Mouse (Mus musculus) midbrain, postnatal 0 days (tissue): ENCODE measurements at regions not wholly inside any gene's neighbourhood (a gene's known extent, or its start where the extent isn't known, plus 50 kb on each side); places are given as distances from the start of the nearest gene placed in this dataset.

ENCODE experiments used
- ATAC-seq: fragments of 200-750 bp; cut with Nextera tagmentation; 2 replicates; pipeline ENCODE4 v1.8.0; 2017; ENCODE audit warnings: moderate number of reproducible peaks, mild to moderate bottlenecking, moderate TSS enrichment, moderate library complexity; ENCODE audit not compliant: low FRiP score
- DNase-seq: peaks from one replicate; pipeline ENCODE4 v3.0.0-alpha.2; 2015; ENCODE audit warnings: low spot score
- H3K27ac ChIP-seq: fragments of 300-500 bp; sonication (generic); 2 replicates; pipeline ENCODE4 v1.5.1; 2014; ENCODE audit warnings: low read depth, mild to moderate bottlenecking, low read length, mixed read lengths
- H3K27me3 ChIP-seq: fragments of 300-500 bp; sonication (generic); 2 replicates; pipeline ENCODE4 v1.6.1; 2014; ENCODE audit warnings: low read length, control low read depth, mixed read lengths; ENCODE audit not compliant: insufficient read depth
- H3K36me3 ChIP-seq: fragments of 300-500 bp; sonication (generic); 2 replicates; pipeline ENCODE4 v1.6.1; 2014; ENCODE audit warnings: low read length, control low read depth, mixed read lengths; ENCODE audit not compliant: insufficient read depth
- H3K4me1 ChIP-seq: fragments of 300-500 bp; sonication (generic); 2 replicates; pipeline ENCODE4 v1.6.1; 2014; ENCODE audit warnings: mild to moderate bottlenecking, control low read depth, antibody characterized with exemption, low read length, mixed read lengths; ENCODE audit not compliant: insufficient read depth
- H3K4me2 ChIP-seq: fragments of 300-500 bp; sonication (generic); 2 replicates; pipeline ENCODE4 v1.6.1; 2014; ENCODE audit warnings: low read depth, mild to moderate bottlenecking, low read length, mixed read lengths; ENCODE audit not compliant: poor library complexity, severe bottlenecking
- H3K4me3 ChIP-seq: fragments of 300-500 bp; sonication (generic); 2 replicates; pipeline ENCODE4 v1.5.1; 2014; ENCODE audit warnings: low read depth, mild to moderate bottlenecking, low read length, moderate library complexity
- H3K9ac ChIP-seq: fragments of 300-500 bp; sonication (generic); replicated peaks from 2 replicates; pipeline ENCODE4 v1.6.1; 2014; ENCODE audit warnings: mild to moderate bottlenecking, low read length, moderate library complexity, mixed read lengths; ENCODE audit not compliant: poor library complexity, severe bottlenecking
- H3K9me3 ChIP-seq: fragments of 300-500 bp; sonication (generic); 2 replicates; pipeline ENCODE4 v1.6.1; 2016; ENCODE audit warnings: low read length, control low read depth
- CTCF ChIP-seq: IDR thresholded peaks from 2 replicates; pipeline ENCODE4 v1.5.1; 2016; ENCODE audit warnings: antibody characterized with exemption, mild to moderate bottlenecking
- WGBS: fragments of 180-500 bp; shearing (Covaris S2); extraction: QIAGEN DNeasy Blood & Tissue Kit; methylation state at CpG from one replicate; pipeline ENCODE4 v1.1.7; 2014; 5-methylcytosine and 5-hydroxymethylcytosine counted together

- Histone ChIP-seq H3K4me3 (no peak overlapping the region), H3K27me3 (no peaks in the 10 kb centered on the region), H3K36me3 (no peaks in the 10 kb centered on the region), H3K27ac (peak overlapping the region; percentile 48), H3K9me3 (no peaks in the 10 kb centered on the region), H3K4me2 (peak overlapping the region; percentile 15; the same call in 1 of the 2 replicates), H3K4me1 (no peaks in the 10 kb centered on the region), H3K9ac (no peak overlapping the region)
- TF ChIP-seq CTCF, result no peak
- DNase-seq (peak; percentile 30), ATAC-seq (no peak)
- 28% methylated on average over 7 of the region's 7 CpGs for WGBS
Measured at GRCm38 (mm10) chr11:40394864-40395266, 300.1 kb downstream of the Mat2b start.

- Histone ChIP-seq H3K9ac (no peak overlapping the region), H3K27me3 (no peaks in the 10 kb centered on the region), H3K4me1 (no peaks in the 10 kb centered on the region), H3K9me3 (no peaks in the 10 kb centered on the region), H3K4me3 (no peak overlapping the region), H3K27ac (no peak overlapping the region), H3K36me3 (no peaks in the 10 kb centered on the region), H3K4me2 (no peak overlapping the region)
- ATAC-seq, result no peak
- no peak for TF ChIP-seq CTCF
- no peak for DNase-seq
- WGBS, result 48% methylated on average over 4 of the region's 4 CpGs
Measured at GRCm38 (mm10) chr11:40394283-40394758, 300.7 kb downstream of the Mat2b start.

GRCm38 (mm10) chr11:40380696-40381095 is 314.3 kb downstream of the Mat2b start:
- Histone ChIP-seq H3K4me2 (no peak overlapping the region), H3K9ac (no peak overlapping the region), H3K27me3 (no peaks in the 10 kb centered on the region), H3K36me3 (no peaks in the 10 kb centered on the region), H3K4me3 (no peak overlapping the region), H3K4me1 (no peaks in the 10 kb centered on the region), H3K9me3 (no peaks in the 10 kb centered on the region), H3K27ac (no peak overlapping the region)
- DNase-seq (no peak), ATAC-seq (no peak)
- 73% methylated on average over 3 of the region's 3 CpGs for WGBS
- TF ChIP-seq CTCF, result no peak

GRCm38 (mm10) chr11:40371696-40372095 is 323.3 kb downstream of the Mat2b start:
- H3K4me2 ChIP-seq, result no peak overlapping the region
- H3K27me3 ChIP-seq, result no peaks in the 10 kb centered on the region
- no peaks in the 10 kb centered on the region for H3K4me1 ChIP-seq
- no peaks in the 10 kb centered on the region for H3K9me3 ChIP-seq
- H3K36me3 ChIP-seq, result no peaks in the 10 kb centered on the region
- no peak overlapping the region for H3K9ac ChIP-seq
- WGBS, result 87% methylated on average over 2 of the region's 2 CpGs
- H3K4me3 ChIP-seq, result no peak overlapping the region
- DNase-seq (no peak), ATAC-seq (no peak)
- H3K27ac ChIP-seq, result no peak overlapping the region
- no peak for TF ChIP-seq CTCF

GRCm38 (mm10) chr11:40366573-40366972 is 328.4 kb downstream of the Mat2b start:
- TF ChIP-seq CTCF, result no peak
- Histone ChIP-seq H3K4me3 (no peak overlapping the region), H3K27ac (no peak overlapping the region), H3K4me2 (no peak overlapping the region), H3K9ac (no peak overlapping the region), H3K27me3 (no peaks in the 10 kb centered on the region), H3K9me3 (no peaks in the 10 kb centered on the region), H3K36me3 (no peaks in the 10 kb centered on the region), H3K4me1 (no peaks in the 10 kb centered on the region)
- DNase-seq (no peak), ATAC-seq (no peak)

GRCm38 (mm10) chr11:40362530-40363185 is 332.3 kb downstream of the Mat2b start:
- Histone ChIP-seq H3K27ac (no peak overlapping the region), H3K27me3 (no peaks in the 10 kb centered on the region), H3K4me2 (no peak overlapping the region), H3K9me3 (no peaks in the 10 kb centered on the region), H3K4me3 (no peak overlapping the region), H3K9ac (no peak overlapping the region), H3K36me3 (no peaks in the 10 kb centered on the region), H3K4me1 (no peaks in the 10 kb centered on the region)
- ATAC-seq (no peak), DNase-seq (peak; percentile 13)
- 34% methylated on average over 2 of the region's 2 CpGs for WGBS
- no peak for TF ChIP-seq CTCF
